Mouse (Mus musculus) G1E-ER4 (cell line): ENCODE measurements around the gene Catsper2. TPM values are rescaled to one million over a fixed set of nuclear protein-coding genes. Genes with fewer than 3 reads are reported as not detected.

Experiments
- GATA1 ChIP-seq: IDR thresholded peaks from one replicate; pipeline ENCODE4 v1.8.0; 2012; ENCODE audit warnings: low read length, inconsistent platforms
- polyA plus RNA-seq: library from polyadenylated mRNA; stranded (reverse); fragments of >175 nt; gene quantifications from 2 replicates; pipeline ENCODE4 v1.2.3, GENCODE M21; 2012

Gene Catsper2
- polyA plus RNA-seq, 1 experiment = 0.21 TPM

DNA sequence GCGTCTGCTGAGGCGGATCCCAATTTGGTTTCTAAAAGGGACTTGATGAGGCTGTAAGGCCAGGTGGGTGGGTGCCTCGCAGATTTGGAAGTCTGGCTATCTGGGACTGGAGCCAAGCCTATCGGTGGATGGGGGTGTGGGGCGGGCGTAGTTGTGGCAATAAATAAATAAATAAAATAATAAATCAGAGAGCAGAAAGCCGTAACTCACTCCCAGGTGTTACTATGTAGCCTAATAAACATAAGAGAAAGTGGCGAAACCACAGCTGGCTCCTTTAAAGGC is 29.4 kb upstream of the Catsper2 start:
- no peak for TF ChIP-seq GATA1

DNA sequence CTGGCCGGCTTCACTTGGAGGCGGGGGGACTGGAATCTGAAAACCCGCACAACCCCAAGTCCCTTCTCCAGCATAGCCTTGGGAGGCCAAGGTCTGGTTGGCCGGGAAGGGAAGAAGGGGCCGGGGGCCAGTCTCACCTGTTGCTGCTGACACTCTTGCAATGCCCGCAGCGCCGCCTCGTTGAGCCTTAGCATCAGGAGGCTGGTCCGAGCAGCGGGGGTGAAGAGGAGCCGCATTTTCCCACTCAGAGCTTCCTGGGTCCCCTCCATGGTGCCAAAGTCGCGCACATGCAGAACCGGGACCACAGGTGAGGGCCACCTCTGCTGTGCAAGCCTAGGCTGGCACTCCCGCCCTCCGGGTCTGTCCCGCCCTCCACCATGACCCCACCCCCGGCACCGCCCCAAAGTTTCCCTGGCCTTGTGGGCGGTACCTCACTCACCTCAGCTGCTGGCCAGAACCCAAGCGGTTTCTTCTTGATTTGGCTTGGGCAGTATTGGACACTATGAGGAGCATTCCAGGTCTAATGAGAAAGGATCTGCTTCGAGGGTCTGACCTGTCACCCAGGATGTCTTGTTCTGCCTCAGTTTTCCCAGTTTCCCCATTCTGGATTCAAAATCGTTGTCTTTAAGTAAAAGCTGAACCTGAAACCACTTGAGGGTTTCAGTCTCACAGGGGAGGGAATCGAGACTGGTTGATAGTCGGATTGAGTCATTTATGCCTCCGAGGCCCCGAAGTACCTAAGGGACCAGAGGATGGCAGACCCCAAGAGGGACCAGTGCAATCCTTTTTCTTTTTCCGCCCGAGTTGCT is 28.9 kb upstream of the Catsper2 start:
- no peak for TF ChIP-seq GATA1

DNA sequence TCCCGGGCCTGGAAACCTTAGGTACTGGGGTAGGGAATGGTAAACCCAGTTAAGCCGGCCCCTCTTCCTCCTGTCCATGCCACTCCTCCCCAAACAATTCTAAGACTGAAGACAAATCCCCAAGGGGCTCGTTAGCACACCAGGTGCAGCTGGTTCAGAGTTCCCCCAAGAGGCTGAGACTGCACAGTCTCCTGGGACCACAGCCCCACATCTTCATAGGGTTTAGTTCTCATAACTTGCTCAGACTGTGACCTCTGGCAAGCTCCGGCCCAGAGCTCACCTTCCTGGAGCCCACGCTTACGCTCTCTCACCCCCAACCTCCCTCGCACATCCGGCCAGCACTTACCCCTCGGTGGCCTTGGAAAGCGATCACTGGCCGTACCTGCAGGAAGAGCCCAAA is 28.2 kb upstream of the Catsper2 start:
- no peak for TF ChIP-seq GATA1

DNA sequence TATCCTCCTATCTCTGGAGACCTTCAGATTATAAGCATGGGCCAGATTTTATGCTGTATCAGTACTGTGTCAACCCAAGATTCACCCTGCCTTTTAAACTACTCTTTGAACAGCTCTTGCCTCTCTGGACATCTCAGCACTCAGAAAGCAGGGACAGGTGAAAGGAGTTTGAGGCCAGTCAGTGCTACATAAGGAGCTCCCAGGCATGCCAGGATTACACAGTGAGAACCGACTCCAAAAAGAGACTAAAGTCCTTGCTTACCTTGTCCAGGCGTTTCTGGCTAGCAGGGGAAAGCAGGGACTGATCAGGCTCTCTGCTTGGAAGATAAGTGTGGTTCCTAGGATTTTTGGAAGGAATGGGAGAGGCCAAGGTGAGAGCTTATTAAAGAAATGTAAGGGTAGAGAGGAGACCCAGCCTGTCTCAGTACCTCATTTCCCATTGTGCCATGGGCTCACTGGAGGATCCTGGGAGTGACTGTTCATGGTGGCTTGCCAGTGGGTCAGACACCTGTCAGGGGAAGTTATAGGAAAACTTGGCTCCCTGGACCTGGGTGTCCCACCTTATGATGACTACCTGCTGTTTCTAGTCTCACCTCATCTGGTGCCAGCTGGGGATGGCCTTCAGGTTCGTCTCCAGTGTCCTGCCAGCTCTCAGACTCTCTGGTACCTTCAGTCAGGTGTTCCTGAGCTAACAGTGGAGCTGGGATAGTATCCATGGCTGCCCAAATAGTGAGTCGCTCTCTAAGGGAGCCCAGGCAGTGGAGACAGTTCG is 27.4 kb upstream of the Catsper2 start:
- no peak for TF ChIP-seq GATA1

DNA sequence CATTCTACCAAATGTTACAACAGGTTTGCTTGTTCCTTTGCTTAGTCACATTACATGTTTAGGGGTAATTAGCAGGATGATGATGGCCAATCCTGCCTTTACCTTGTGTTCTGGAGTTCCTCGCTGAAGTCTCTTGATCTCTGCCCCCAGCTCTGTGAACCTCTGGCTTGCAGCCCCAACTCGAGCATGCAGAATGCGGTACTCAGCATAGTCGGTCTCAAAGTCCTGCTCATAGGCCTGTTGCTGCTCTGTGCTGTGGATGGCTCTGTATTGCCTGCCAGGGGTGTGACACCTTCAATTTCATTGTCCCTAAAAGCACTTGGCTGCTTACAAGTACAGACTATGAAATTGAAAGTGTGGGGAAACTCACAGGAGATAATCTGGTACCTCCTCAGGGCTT is 26.2 kb upstream of the Catsper2 start:
- TF ChIP-seq GATA1 = no peak

DNA sequence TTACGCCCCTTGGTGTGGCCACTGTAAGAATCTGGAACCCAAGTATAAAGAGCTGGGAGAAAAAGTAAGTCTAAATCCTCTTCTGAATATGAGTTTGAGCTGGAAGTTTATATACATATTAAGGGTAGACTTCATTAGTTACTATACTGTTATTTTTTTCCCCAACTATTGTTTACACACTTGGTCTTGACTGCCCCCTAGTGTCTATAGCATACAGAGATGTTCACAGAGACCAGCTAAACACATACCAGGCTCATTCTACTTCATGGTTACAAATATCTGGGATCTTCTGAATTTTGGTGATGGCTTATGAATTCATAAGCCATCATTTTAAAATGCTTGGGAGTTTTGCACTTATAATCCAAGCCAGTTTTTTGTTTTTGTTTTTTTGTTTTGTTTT is 21.3 kb upstream of the Catsper2 start:
- no peak for TF ChIP-seq GATA1

DNA sequence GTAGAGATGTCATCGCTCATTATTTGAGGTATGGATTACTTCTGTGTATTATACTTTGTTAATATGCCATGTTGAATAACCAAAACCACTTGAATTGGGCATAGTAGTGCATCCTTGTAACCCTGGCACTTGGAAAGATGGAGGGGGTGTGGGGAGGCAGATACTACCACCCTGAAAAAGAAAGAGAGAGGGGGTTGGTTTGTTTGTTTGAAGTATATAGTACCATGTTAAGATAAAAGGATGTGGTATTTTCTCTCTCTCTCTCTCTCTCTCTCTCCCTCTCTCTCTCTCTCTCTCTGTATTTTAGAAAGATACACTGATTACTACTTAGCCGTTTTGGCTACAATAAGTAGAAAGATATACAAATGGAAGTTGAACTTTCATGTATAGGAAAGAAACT is 12.3 kb upstream of the Catsper2 start:
- TF ChIP-seq GATA1 = no peak

DNA sequence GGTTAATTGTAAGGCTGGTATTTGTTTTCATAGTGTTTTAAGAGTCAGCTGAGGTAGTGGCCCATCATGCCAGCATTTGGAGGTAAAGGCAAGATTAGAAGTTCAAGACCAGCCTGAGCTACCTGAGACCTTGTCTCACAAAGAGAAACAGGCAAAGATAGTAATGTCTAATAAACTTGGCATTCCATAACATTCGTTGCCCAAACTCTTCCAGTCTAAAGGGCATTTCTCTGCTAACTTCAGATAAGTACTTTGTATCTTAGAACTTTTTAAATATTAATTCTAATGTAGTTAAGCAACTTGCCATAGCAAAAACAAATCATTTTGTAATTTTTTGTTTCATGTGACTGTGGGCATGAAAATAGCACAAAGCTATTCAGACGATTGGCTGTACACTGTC is 9.6 kb upstream of the Catsper2 start:
- TF ChIP-seq GATA1 = no peak

DNA sequence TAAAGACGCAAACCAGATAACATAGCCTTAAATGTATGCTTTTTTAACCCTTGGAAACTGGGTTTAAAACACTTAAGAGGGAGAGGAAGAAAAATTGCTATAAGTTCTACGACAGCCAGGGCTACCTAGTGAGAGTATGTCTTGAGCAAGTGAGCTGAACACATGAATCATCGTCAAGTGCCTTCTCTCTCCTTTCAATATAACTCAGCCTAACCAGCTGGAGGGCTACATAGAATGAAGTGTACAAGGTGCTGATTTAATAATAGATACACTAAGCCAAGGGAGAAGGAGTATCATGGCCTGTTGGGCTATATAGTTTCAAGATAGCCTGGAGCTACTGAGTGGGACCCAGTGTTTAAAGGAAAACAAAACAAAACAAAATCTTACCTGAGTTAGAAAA is 4.9 kb upstream of the Catsper2 start:
- no peak for TF ChIP-seq GATA1

DNA sequence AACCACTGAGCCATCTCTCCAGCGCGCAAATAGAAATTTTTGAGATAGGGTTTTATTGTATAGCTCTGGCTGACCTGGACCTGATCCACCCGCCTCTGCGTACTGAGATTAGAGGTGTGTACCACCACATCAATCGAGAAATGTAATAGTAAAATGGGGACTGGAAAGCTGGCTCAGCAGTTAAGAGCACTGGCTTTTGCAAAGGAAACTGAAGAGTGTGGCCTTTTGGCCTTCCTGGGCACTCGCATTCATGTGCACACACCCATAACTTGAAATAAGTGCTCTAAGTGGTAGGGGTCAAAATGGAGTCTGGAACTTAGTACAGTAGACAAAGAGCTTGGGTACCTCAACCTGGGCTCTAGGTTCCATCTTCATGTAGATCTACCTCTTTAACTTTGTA is 2.8 kb upstream of the Catsper2 start:
- TF ChIP-seq GATA1 = no peak

DNA sequence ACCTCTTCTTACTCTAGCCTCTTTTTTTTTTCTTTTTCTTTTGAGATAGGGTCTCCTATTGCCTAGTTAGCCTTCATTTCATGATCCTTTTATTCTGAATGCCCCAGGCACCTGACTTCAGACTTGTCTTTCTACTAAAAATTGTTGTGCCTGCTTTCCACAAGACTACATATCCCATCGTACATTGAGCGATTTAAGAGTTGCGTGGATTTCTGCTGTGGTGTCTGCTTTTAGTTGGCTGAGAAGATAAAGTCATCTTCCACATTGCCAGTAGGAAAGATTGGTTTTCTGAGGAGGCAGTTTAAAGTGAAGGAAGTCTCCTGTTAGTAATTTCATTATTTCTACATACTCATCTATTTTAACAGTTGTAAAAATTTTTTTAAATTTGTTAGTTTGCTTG is 2.0 kb upstream of the Catsper2 start:
- TF ChIP-seq GATA1 = no peak

DNA sequence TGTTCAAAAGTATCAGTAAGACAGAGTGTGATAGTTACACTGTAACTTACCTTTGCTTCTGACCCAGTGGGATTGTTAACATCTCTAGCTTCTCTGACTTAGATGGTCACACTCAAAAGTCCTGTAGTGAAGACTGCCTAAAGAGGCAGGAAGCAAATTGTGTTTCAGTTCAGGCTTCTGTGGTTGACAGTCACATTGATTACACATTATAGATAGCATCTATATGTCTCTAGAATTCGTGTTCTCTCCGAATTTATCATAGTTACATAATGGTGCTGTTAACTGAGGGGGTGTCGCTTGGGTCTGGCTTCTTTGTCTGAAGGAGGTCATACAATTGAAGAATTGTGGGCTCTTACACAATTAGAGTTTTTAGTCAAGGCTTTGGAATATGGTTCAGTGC is 1.5 kb upstream of the Catsper2 start:
- TF ChIP-seq GATA1 = no peak

DNA sequence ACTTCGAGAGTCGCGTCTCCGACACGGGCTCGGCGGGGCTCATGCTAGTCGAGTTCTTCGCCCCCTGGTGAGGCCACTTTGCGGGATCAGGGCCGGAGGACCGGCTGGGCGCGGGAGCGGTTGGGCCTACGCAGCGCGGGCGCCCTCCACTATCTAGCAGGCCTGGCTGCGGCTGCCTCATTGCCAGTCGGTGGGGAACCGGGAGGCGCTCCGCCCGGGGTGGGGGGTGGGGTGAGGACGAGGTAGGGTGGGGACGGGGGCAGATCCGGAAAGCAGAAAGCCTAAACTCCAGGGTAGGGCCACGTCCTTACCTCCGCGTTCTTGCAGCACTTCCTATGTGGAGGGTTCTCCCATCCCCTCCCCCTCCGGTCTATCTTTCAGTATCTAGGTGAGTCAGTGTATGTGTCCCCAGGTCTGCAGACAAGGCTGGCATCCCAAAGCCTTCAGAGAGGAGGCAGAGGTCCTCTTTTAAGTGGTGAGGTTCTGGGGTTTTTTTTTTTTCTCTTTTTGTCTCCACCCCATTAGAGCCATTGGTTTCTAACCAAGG is 620 bp upstream of the Catsper2 start:
- no peak for TF ChIP-seq GATA1

DNA sequence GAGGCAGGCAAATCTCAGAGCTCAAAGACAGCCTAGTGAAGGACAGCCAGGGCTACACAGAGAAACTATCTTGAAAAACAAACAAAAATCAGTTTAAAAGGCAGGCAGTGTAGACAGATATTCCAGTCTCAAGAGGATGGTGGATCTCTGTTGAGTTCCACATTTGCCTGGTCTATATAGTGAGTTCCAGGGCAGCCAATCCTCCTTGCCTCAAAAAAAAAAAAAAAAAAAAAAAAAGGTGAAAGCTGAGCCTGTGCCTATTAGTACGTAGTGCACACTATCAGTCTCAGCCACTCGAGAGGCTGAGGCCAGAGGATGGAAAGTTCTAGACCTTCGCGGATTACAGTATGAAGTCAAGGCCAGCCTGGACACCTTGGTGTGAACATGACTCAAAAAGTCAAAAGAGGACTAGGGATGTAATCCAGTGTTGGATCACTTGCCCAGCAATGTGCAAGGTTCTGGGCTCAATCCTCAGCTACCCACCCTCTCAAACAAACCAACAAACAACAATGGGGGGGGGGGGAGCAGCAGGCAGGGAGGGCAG is 677 bp downstream of the Catsper2 start:
- no peak for TF ChIP-seq GATA1

DNA sequence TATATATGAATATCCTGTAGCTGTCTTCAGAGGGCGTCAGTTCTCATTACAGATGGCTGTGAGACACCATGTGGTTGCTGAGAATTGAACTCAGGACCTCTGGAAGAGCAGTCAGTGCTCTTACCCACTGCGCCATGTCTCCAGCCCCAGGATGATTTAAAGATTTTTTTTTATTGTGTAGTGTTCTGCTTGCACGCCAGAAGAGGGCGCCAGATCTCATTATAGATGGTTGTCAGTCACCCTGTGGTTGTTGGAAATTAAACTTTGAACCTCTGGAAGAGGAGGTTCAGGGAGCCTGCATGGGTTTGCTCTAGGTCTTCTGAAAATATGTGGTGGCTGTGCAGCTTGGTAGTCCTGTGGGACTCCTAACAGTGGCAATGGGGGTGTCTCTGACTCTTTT is 5.4 kb downstream of the Catsper2 start:
- TF ChIP-seq GATA1 = no peak

DNA sequence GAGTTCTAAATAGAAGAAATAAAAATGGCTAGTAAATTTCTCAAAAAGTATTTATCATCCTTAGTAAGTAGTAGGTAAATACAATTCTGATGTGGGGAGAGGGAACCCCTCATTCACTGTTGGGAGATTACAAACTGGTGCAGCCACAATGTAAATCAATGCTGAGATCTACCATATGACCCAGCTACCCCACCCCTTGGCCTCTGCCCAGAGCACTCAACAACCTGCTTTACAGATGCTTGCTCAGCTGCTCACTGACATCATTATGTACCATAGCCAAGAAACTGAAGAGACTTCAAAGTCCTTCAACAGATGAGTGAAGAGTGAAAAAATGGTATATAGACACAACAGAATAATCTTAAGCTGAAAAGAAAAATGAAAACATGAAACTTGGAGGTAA is 10.3 kb downstream of the Catsper2 start:
- no peak for TF ChIP-seq GATA1

DNA sequence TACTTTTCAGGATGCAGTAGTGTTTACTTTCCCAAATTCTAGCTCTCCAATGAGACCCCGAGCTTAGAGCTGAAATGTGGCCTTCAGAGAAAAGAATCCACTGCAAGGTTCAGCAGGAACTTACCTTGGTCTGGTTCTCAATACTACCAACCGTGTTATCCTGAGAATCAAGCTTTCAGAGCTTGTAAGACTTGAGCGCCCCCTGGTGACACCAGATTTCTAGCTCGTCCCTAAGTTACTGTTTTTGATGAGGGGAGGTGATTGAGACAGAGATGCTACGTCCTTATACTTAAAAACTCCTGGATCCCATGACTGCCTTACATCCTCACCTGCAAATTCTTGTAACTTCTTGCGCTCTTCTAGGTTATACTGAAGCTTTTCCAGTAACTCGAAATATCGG is 17.0 kb downstream of the Catsper2 start:
- no peak for TF ChIP-seq GATA1
